Mouse (Mus musculus): ENCODE results near the gene Malrd1.
"Not testable (repeated sequence)": the region's sequence is repeated elsewhere in the genome, so short reads cannot be mapped to it uniquely, and the experiment has no call there.

The Malrd1 gene

GRCm38 (mm10) chr2:15526241-15526924, at the start of gene Malrd1:
Gene Malrd1 (plus strand): TSS chr2:15526479.
- DNase-seq (ENCODE audit: low spot score), result no peak

GRCm38 (mm10) chr2:15538643-15539042, 12.4 kb downstream of the Malrd1 start:
- DNase-seq (ENCODE audit: low spot score), result no peak

DNA sequence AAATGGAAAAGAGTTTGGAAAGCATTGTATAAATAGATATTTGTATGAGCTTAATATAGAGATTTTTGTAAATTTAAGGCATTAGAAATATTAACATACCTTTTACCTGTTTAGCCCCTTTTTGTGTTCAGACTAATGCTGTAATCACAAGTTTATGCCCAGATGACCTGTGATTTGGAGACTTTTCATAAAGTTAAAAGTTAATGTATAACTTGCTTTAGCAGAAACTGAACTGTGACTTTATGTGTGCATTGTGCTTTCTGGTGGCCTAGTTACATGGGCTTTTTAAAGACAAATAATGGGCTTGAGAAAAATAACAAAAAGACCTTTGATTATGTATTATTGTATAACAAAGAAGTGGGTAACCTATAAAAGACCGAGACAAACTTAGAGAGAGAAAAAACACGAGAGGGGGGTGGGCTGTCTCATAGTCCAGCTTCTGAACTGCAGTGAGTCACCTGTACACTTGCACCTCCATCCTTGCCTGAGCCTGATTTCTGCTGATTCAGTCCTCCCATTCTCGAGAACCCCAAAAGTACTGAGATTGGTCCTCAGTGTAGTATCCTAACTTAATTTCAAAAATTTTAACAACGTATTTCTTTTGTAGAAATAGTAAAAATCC, 87.2 kb downstream of the Malrd1 start:
- no peak for DNase-seq (ENCODE audit: low spot score)

- DNase-seq (ENCODE audit: low spot score), result no peak
Observed at GRCm38 (mm10) chr2:15614026-15614425, 87.7 kb downstream of the Malrd1 start.

- DNase-seq (ENCODE audit: low spot score), result no peak
Observed at GRCm38 (mm10) chr2:15635761-15636160, 109.5 kb downstream of the Malrd1 start.

GRCm38 (mm10) chr2:15643864-15644263, 117.6 kb downstream of the Malrd1 start:
- no peak for DNase-seq (ENCODE audit: low spot score)

- DNase-seq (ENCODE audit: low spot score), result no peak
Observed at GRCm38 (mm10) chr2:15656388-15656787, 130.1 kb downstream of the Malrd1 start.

- DNase-seq (ENCODE audit: low spot score), result no peak
Observed at GRCm38 (mm10) chr2:15702977-15703376, 176.7 kb downstream of the Malrd1 start.

- DNase-seq (ENCODE audit: low spot score), result no peak
Observed at GRCm38 (mm10) chr2:15740945-15741344, 214.7 kb downstream of the Malrd1 start.

- no peak for DNase-seq (ENCODE audit: low spot score)
Observed at GRCm38 (mm10) chr2:15744979-15745688, 218.9 kb downstream of the Malrd1 start.

- DNase-seq (ENCODE audit: low spot score), result no peak
Observed at GRCm38 (mm10) chr2:15784818-15785217, 258.5 kb downstream of the Malrd1 start.

- no peak for DNase-seq (ENCODE audit: low spot score)
Observed at GRCm38 (mm10) chr2:15815724-15816123, 289.4 kb downstream of the Malrd1 start.

DNA sequence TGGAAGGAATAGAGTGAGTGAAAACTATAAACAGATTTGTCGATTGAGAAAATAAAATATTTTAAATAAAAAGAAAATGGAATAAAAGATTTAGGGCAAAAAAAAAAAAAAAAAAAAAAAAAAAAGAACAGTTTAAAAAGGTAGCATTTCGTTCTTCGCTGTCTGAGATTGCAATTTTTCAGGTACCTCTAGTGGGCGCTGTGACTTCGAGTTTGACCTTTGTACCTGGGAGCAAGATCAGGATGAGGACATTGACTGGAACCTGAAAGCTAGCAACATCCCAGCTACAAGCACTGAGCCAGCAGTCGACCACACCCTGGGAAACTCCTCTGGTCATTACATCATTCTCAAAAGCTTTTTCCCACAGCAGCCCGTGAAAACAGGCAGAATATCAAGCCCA, 343.1 kb downstream of the Malrd1 start:
- no peak for DNase-seq (ENCODE audit: low spot score)

DNA sequence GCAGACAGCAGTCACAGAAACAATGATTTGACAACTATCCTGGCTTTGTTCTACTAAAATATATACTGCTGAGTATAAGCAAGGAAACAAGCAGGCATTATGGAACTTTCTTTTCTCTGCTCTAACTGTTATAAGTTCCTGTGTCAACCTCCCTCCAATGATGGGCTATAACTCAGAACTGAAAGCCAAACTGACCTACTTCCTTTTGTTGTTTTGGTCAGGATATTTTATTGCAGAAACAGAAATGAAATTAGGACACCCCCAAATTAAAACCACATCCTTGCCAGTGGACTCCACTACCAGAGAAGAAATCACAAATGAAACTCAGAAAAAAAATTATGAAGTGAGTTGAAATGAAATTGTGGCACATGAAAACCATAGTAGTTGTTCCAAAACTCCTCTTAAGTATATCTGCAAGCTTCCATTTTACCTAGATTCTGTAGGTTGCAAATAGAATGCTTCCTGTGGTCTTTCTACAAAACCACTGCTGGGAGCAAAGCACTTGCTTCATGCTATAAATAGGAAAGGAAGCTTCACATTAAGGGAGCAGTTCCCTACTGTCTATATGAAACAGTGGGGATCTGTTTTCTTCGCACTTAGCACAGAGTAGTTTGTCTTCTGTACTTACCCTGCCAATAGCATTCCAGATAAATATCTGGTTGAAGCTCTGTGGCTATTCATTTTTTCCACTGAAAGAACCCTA, 367.3 kb downstream of the Malrd1 start:
- DNase-seq (ENCODE audit: low spot score), result no peak

DNA sequence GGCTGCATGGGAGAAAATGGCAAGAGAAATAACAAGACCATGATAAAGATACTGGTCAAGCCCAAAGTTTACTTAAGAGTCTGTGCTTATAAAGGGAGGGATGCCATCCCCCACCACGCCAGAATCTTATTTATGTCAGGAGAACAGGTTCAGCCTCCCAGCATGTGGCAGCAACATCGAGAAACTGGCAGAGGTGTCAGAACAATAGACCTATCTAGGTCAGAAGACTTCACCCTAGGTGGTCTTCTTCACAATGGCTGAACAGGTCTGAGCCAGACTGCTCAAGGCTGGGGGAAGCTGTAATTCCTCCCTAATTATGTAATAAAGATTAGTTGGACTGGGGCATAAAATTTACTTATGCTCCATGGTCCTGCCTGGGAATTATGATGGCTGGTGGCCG, 399.2 kb downstream of the Malrd1 start:
- no peak for DNase-seq (ENCODE audit: low spot score)

- DNase-seq (ENCODE audit: low spot score), result no peak
Observed at GRCm38 (mm10) chr2:15926041-15926440, 399.8 kb downstream of the Malrd1 start.

- DNase-seq (ENCODE audit: low spot score), result no peak
Observed at GRCm38 (mm10) chr2:15931479-15931878, 405.2 kb downstream of the Malrd1 start.

- no peak for DNase-seq (ENCODE audit: low spot score)
Observed at GRCm38 (mm10) chr2:15931924-15932323, 405.6 kb downstream of the Malrd1 start.

GRCm38 (mm10) chr2:15932340-15932739, 406.1 kb downstream of the Malrd1 start:
- DNase-seq (ENCODE audit: low spot score), result no peak

DNA sequence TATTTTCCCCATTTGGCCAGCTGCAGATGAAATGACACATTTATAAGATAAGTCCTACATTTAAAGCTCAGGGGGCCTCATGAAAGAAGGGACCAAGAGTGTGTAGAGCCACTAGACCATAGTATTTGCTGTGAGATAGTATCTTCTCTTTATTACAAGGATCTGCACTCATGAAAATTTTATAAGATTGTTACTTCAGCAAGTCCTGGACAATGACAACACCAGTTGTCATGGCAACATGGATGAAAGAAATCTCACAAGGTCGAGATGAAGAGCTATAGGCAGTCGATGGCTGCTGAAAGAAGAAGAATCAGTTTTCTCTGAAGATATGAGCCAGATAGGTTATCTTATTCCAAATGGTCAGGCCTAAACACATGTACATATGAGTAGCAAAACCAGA, 476.6 kb downstream of the Malrd1 start:
- no peak for DNase-seq (ENCODE audit: low spot score)

- not testable (repeated sequence) for DNase-seq (ENCODE audit: low spot score)
Observed at GRCm38 (mm10) chr2:16017046-16017445, 490.8 kb downstream of the Malrd1 start.

- DNase-seq (ENCODE audit: low spot score), result not testable (repeated sequence)
Observed at GRCm38 (mm10) chr2:16017719-16018118, 491.4 kb downstream of the Malrd1 start.

DNA sequence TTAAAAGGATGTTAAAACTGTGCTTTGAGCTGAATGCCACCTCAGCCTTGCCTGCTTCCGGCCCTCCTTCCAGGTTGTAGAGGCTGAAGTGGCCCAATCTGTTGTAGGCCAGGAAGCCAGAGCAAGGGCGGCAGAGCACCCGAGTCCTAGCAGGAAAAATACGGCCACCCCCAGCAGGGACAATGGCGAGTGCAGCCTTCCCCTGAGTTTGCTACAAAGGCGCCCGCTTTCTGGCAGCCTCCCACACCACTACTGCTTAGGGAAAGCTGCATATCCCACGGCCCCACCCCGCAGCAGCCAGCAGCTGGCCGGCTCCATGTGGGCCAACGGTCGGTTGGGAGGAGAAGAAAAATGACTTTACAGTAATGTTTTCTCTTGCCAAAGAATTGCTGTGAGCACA, 503.5 kb downstream of the Malrd1 start:
- DNase-seq (ENCODE audit: low spot score), result no peak

Data from urinary bladder, postnatal 14 days (tissue).